Mouse (Mus musculus): Measurements from ENCODE around the gene Plekhm3. TPM values are rescaled to one million over a fixed set of nuclear protein-coding genes. Genes with fewer than 3 reads are reported as not detected.

Gene Plekhm3
- polyA plus RNA-seq, 1 experiment, result 4.5 TPM

DNA sequence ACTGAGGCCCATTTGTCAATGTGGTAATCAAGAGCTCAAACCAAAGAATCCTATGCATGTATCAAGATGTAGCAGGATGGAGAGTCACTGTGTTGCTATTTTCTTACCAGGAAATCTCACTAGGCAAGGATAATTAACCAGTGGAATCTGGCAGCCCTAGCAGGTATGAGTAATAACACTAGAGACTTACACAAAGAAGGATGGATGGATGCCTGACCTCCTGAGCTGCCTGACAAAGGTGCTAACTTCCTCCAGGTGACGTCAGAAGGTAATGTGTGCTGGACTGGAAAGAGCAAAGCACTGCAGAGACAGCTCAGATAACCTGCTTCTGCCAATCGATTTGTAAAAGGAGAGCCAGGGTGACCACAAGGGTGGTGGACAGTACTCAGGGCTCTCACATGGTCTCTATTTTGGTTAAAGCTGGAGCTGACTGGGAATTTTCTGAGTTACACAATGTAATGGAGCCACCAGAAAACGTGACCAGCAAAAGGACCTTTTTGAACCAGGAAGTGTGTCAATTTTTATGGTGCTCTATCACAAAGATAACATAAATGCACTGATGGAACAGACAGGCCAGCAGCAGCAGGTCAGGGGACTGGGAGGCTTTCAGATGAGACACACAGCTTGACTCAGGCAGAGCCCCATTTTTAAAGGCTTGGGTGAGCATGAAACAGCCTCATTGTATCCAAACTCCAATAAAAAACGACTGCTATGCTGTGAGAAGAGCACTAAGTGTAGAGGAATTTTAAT, 14.4 kb downstream of the Plekhm3 start:
- H3K27ac ChIP-seq (ENCODE audit: control insufficient read depth, insufficient read depth, low read depth, low read length, poor library complexity), result no peak overlapping the region
- WGBS, result 77% methylated on average over 4 of the region's 4 CpGs
- TF ChIP-seq CTCF (IDR thresholded peaks at IDR 0.05; ENCODE audit: control insufficient read depth, insufficient read depth, low read length) (no peak), POLR2A (IDR thresholded peaks at IDR 0.05; ENCODE audit: borderline replicate concordance, control insufficient read depth, low read depth, low read length) (no peak)

GRCm38 (mm10) chr1:64938907-64939306, 17.7 kb downstream of the Plekhm3 start:
- TF ChIP-seq POLR2A (IDR thresholded peaks at IDR 0.05; ENCODE audit: borderline replicate concordance, control insufficient read depth, low read depth, low read length), result no peak
- no peak for TF ChIP-seq CTCF (IDR thresholded peaks at IDR 0.05; ENCODE audit: control insufficient read depth, insufficient read depth, low read length)
- no peak overlapping the region for H3K27ac ChIP-seq (ENCODE audit: control insufficient read depth, insufficient read depth, low read depth, low read length, poor library complexity)
- H3K4me1 ChIP-seq (ENCODE audit: control insufficient read depth, insufficient read depth, low read length), result no peaks in the 10 kb centered on the region
- no peak overlapping the region for H3K4me3 ChIP-seq (replicated peaks; ENCODE audit: control insufficient read depth, low read depth, low read length)
- 89% methylated on average over 7 of the region's 7 CpGs for WGBS

More for the DNA sequence above, 14.4 kb downstream of the Plekhm3 start:
- Histone ChIP-seq H3K4me1 (ENCODE audit: control insufficient read depth, insufficient read depth, low read length) (no peaks in the 10 kb centered on the region), H3K4me3 (replicated peaks; ENCODE audit: control insufficient read depth, low read depth, low read length) (no peak overlapping the region)

DNA sequence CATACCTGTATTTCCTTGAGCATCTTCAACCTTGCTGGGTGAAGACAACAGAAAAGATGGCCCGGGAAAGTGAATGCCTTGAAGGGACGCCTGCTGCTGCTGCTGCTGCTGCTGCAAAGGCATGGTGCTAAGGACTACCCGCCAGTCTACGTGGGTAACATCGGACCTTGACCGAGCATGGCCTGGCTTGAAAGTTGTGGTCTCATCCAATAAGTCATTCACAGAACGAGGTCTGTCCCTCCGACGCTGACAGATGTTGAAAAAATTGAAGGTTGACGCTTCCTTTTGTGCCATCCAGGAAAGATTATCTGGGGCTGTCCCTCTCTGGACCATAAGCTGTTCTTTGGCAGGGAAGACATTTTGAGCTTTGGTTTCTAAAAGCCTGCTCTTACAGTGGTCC, 18.9 kb downstream of the Plekhm3 start:
- WGBS, result 83% methylated on average over 10 of the region's 10 CpGs
- Histone ChIP-seq H3K4me3 (replicated peaks; ENCODE audit: control insufficient read depth, low read depth, low read length) (no peak overlapping the region), H3K27ac (ENCODE audit: control insufficient read depth, insufficient read depth, low read depth, low read length, poor library complexity) (no peak overlapping the region), H3K4me1 (ENCODE audit: control insufficient read depth, insufficient read depth, low read length) (no peaks in the 10 kb centered on the region)
- TF ChIP-seq CTCF (IDR thresholded peaks at IDR 0.05; ENCODE audit: control insufficient read depth, insufficient read depth, low read length) (no peak), POLR2A (IDR thresholded peaks at IDR 0.05; ENCODE audit: borderline replicate concordance, control insufficient read depth, low read depth, low read length) (no peak)

DNA sequence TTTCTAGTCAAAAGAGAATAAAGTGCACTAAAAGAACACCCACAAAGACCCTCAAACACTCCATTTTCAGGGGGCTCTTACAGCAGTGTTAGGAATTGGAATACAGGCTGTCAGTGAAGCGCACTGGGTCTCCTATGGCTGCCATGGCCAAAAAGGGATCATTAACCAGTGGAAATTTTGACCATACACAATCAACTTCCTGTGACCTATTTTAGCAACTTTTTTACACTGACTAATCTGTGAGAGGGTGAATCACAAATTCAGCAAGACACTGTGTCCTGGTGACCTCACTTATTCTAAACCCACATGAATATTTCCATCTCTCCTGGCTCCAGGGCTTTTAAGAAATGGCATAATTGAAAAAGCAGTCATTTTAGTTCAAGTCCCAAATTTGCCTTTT, 23.7 kb downstream of the Plekhm3 start:
- Histone ChIP-seq H3K4me1 (ENCODE audit: control insufficient read depth, insufficient read depth, low read length) (no peaks in the 10 kb centered on the region; the same call in 1 of the 2 replicates), H3K27ac (ENCODE audit: control insufficient read depth, insufficient read depth, low read depth, low read length, poor library complexity) (no peak overlapping the region), H3K4me3 (replicated peaks; ENCODE audit: control insufficient read depth, low read depth, low read length) (no peak overlapping the region)
- 85% methylated on average over 1 of the region's 1 CpGs for WGBS
- no peak for TF ChIP-seq POLR2A (IDR thresholded peaks at IDR 0.05; ENCODE audit: borderline replicate concordance, control insufficient read depth, low read depth, low read length)
- TF ChIP-seq CTCF (IDR thresholded peaks at IDR 0.05; ENCODE audit: control insufficient read depth, insufficient read depth, low read length), result no peak

- Histone ChIP-seq H3K27ac (ENCODE audit: control insufficient read depth, insufficient read depth, low read depth, low read length, poor library complexity) (no peak overlapping the region), H3K4me1 (ENCODE audit: control insufficient read depth, insufficient read depth, low read length) (no peaks in the 10 kb centered on the region; the same call in 1 of the 2 replicates), H3K4me3 (replicated peaks; ENCODE audit: control insufficient read depth, low read depth, low read length) (no peak overlapping the region)
- 69% methylated on average over 6 of the region's 6 CpGs for WGBS
- no peak for TF ChIP-seq POLR2A (IDR thresholded peaks at IDR 0.05; ENCODE audit: borderline replicate concordance, control insufficient read depth, low read depth, low read length)
- no peak for TF ChIP-seq CTCF (IDR thresholded peaks at IDR 0.05; ENCODE audit: control insufficient read depth, insufficient read depth, low read length)
These were observed 26.5 kb downstream of the Plekhm3 start for GRCm38 (mm10) chr1:64930124-64930523.

GRCm38 (mm10) chr1:64929673-64930072, 27.0 kb downstream of the Plekhm3 start:
- H3K4me1 ChIP-seq (ENCODE audit: control insufficient read depth, insufficient read depth, low read length), result no peaks in the 10 kb centered on the region; the same call in 1 of the 2 replicates
- no peak for TF ChIP-seq CTCF (IDR thresholded peaks at IDR 0.05; ENCODE audit: control insufficient read depth, insufficient read depth, low read length)
- TF ChIP-seq POLR2A (IDR thresholded peaks at IDR 0.05; ENCODE audit: borderline replicate concordance, control insufficient read depth, low read depth, low read length), result no peak
- H3K27ac ChIP-seq (ENCODE audit: control insufficient read depth, insufficient read depth, low read depth, low read length, poor library complexity), result no peak overlapping the region
- no peak overlapping the region for H3K4me3 ChIP-seq (replicated peaks; ENCODE audit: control insufficient read depth, low read depth, low read length)
- WGBS, result 87% methylated on average over 4 of the region's 4 CpGs

DNA sequence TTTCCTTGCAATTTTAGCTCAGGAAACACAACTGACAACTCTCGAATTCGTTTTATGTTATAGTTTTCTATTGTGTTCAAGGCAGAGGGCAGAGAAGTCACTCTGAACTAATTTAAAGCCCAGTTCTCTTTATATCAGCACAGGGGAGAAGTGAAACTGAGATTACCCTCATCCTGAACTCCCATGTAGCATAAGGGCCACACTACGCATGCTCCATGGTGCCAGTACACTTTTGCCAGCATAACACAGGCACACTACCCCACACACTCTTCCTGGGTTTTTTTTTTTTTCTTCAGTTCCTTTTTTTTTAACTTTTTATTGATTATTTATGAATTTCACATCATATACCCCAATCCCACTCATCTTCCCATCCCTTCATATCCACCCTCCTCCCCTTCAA, 28.1 kb downstream of the Plekhm3 start:
- Histone ChIP-seq H3K27ac (ENCODE audit: control insufficient read depth, insufficient read depth, low read depth, low read length, poor library complexity) (peak overlapping the region; percentile 75), H3K4me1 (ENCODE audit: control insufficient read depth, insufficient read depth, low read length) (no peaks in the 10 kb centered on the region; the same call in 1 of the 2 replicates), H3K4me3 (replicated peaks; ENCODE audit: control insufficient read depth, low read depth, low read length) (no peak overlapping the region)
- no peak for TF ChIP-seq POLR2A (IDR thresholded peaks at IDR 0.05; ENCODE audit: borderline replicate concordance, control insufficient read depth, low read depth, low read length)
- TF ChIP-seq CTCF (IDR thresholded peaks at IDR 0.05; ENCODE audit: control insufficient read depth, insufficient read depth, low read length), result no peak
- WGBS, result 61% methylated on average over 3 of the region's 3 CpGs

- TF ChIP-seq POLR2A (IDR thresholded peaks at IDR 0.05; ENCODE audit: borderline replicate concordance, control insufficient read depth, low read depth, low read length) (no peak), CTCF (IDR thresholded peaks at IDR 0.05; ENCODE audit: control insufficient read depth, insufficient read depth, low read length) (no peak)
- WGBS, result 48% methylated on average over 15 of the region's 15 CpGs
- Histone ChIP-seq H3K4me1 (ENCODE audit: control insufficient read depth, insufficient read depth, low read length) (no peaks in the 10 kb centered on the region; the same call in 1 of the 2 replicates), H3K27ac (ENCODE audit: control insufficient read depth, insufficient read depth, low read depth, low read length, poor library complexity) (peak overlapping the region; percentile 75), H3K4me3 (replicated peaks; ENCODE audit: control insufficient read depth, low read depth, low read length) (peak overlapping the region; percentile 61)
These were observed 29.0 kb downstream of the Plekhm3 start for GRCm38 (mm10) chr1:64927437-64928274.
